Mouse (Mus musculus): Measurements from ENCODE around the gene Lpar2. TPM values are rescaled to one million over a fixed set of nuclear protein-coding genes. Genes with fewer than 3 reads are reported as not detected.

Lpar2 gene
- total and polyA plus RNA-seq, 3 experiments: 0.74 to 3.0 (median 1.2) TPM

GRCm38 (mm10) chr8:69805086-69805485 is 17.1 kb upstream of the Lpar2 start:
- H3K9ac ChIP-seq (ENCODE audit: insufficient read depth, low read depth): no peak overlapping the region
- H3K4me3 ChIP-seq (replicated peaks in 1 of 3; ENCODE audit: low read depth in 2 of 3, low read length in 2 of 3, poor library complexity in 1 of 3): peak overlapping the region in 1 of 3 experiments; percentile 5
- TF ChIP-seq ELF1 (IDR thresholded peaks at IDR 0.05; ENCODE audit: low read depth, low read length) (no peak), ZNF384 (IDR thresholded peaks at IDR 0.05; ENCODE audit: low read depth, low read length) (no peak), NELFE (IDR thresholded peaks at IDR 0.05; ENCODE audit: low read depth, low read length) (no peak), IRF4 (IDR thresholded peaks at IDR 0.05; ENCODE audit: low read depth, low read length) (no peak), MAFK (IDR thresholded peaks at IDR 0.05; ENCODE audit: insufficient replicate concordance, low read length) (no peak), KAT2A (IDR thresholded peaks at IDR 0.05; ENCODE audit: insufficient replicate concordance, low read length) (no peak), PAX5 (IDR thresholded peaks at IDR 0.05; ENCODE audit: low read length) (no peak)
- peak overlapping the region; percentile 82 for H3K27ac ChIP-seq (ENCODE audit: insufficient read depth, low read depth)
- dilution Hi-C loops (cut with MboI; ENCODE audit: extremely low pct_ligation_motif_present, extremely low pct_unique_long_range_greater_than_20kb, low sequenced_read_pairs) (no loop called here), in situ Hi-C loops (cut with MboI; ENCODE audit: low pct_ligation_motif_present, low pct_unique_long_range_greater_than_20kb, low sequenced_read_pairs) (no loop called here)
- peaks cover 23 to 30% of the 10 kb centered on the region in 2 experiments for H3K4me1 ChIP-seq (ENCODE audit: control insufficient read depth in 1 of 2, insufficient read depth in 2 of 2)
- DNase-seq (ENCODE audit: extremely low read depth): no peak
- peaks cover 76 to 86% of the 10 kb centered on the region in 2 experiments for H3K36me3 ChIP-seq (replicated peaks in 1 of 2; ENCODE audit: control insufficient read depth in 1 of 2, insufficient read depth in 1 of 2, low read length in 1 of 2)
- no peaks in the 10 kb centered on the region for H3K9me3 ChIP-seq (replicated peaks; ENCODE audit: low read length)
- H3K79me2 ChIP-seq (replicated peaks; ENCODE audit: control insufficient read depth, extremely low read depth, insufficient read depth, poor library complexity, severe bottlenecking): peaks cover 11% of the 10 kb centered on the region
- no peaks in the 10 kb centered on the region for H3K27me3 ChIP-seq (replicated peaks)
- H3K4me2 ChIP-seq (ENCODE audit: insufficient read depth, low read depth, poor library complexity, severe bottlenecking): no peak overlapping the region

GRCm38 (mm10) chr8:69805491-69805890 is 16.7 kb upstream of the Lpar2 start:
- Histone ChIP-seq H3K27me3 (replicated peaks) (no peaks in the 10 kb centered on the region), H3K9me3 (replicated peaks; ENCODE audit: low read length) (no peaks in the 10 kb centered on the region), H3K4me3 (replicated peaks in 1 of 3; ENCODE audit: low read depth in 2 of 3, low read length in 2 of 3, poor library complexity in 1 of 3) (peak overlapping the region in 1 of 3 experiments; percentile 5), H3K27ac (ENCODE audit: insufficient read depth, low read depth) (peak overlapping the region; percentile 82), H3K4me1 (ENCODE audit: control insufficient read depth in 1 of 2, insufficient read depth in 2 of 2) (peaks cover 23 to 34% of the 10 kb centered on the region in 2 experiments), H3K36me3 (replicated peaks in 1 of 2; ENCODE audit: control insufficient read depth in 1 of 2, insufficient read depth in 1 of 2, low read length in 1 of 2) (peaks cover 76 to 86% of the 10 kb centered on the region in 2 experiments), H3K9ac (ENCODE audit: insufficient read depth, low read depth) (no peak overlapping the region), H3K4me2 (ENCODE audit: insufficient read depth, low read depth, poor library complexity, severe bottlenecking) (no peak overlapping the region), H3K79me2 (replicated peaks; ENCODE audit: control insufficient read depth, extremely low read depth, insufficient read depth, poor library complexity, severe bottlenecking) (peaks cover 15% of the 10 kb centered on the region)
- DNase-seq (ENCODE audit: extremely low read depth): no peak
- in situ Hi-C loops (cut with MboI; ENCODE audit: low pct_ligation_motif_present, low pct_unique_long_range_greater_than_20kb, low sequenced_read_pairs): no loop called here
- dilution Hi-C loops (cut with MboI; ENCODE audit: extremely low pct_ligation_motif_present, extremely low pct_unique_long_range_greater_than_20kb, low sequenced_read_pairs): no loop called here
- TF ChIP-seq ZC3H11A (IDR thresholded peaks at IDR 0.05; ENCODE audit: low read depth, low read length): no peak
- no peak for TF ChIP-seq TCF12 (IDR thresholded peaks at IDR 0.05; ENCODE audit: low read depth, low read length)
- no peak for TF ChIP-seq MAX (IDR thresholded peaks at IDR 0.05; ENCODE audit: low read length)
- no peak for TF ChIP-seq ZKSCAN1 (IDR thresholded peaks at IDR 0.05; ENCODE audit: borderline replicate concordance, low read depth, low read length)
- no peak for TF ChIP-seq USF1 (IDR thresholded peaks at IDR 0.05; ENCODE audit: low read depth, low read length)
- TF ChIP-seq ELF1 (IDR thresholded peaks at IDR 0.05; ENCODE audit: low read depth, low read length): no peak
- TF ChIP-seq MEF2A (IDR thresholded peaks at IDR 0.05; ENCODE audit: borderline replicate concordance, low read depth, low read length): no peak
- TF ChIP-seq POLR2AphosphoS2 (IDR thresholded peaks at IDR 0.05; ENCODE audit: low read depth, low read length): no peak
- no peak for TF ChIP-seq EP300 (IDR thresholded peaks at IDR 0.05; ENCODE audit: low read length)
- no peak for TF ChIP-seq UBTF (IDR thresholded peaks at IDR 0.05; ENCODE audit: low read depth, low read length)
- no peak for TF ChIP-seq ZNF384 (IDR thresholded peaks at IDR 0.05; ENCODE audit: low read depth, low read length)
